In the genomic region with DNA sequence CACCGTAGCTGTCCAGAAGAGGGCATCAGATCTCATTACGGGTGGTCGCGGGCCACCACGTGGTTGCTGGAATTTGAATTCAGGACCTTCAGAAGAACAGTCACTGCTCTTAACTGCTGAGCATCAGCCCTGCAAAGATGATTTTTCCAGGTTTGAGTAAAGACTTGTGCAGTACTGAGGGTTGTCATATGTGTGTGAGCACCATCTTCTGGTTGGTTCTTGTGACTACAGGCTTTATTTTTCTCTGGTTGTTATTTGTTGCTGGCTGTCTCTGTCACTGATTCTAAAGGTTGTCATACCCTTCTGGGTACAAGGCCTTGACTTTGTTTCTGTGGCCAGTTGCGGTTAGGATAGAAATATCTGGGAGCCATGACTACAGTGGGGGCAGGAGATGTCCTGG, we compare ENCODE assay signal across 9 mouse cellular contexts. TPM values are rescaled to one million over a fixed set of nuclear protein-coding genes. Genes with fewer than 3 reads are reported as not detected.
DNase-seq lines count a peak whose midpoint lies in the region; ATAC-seq and TF ChIP-seq lines count a peak whose summit lies in the region.
"Had no signal": no experiment of that assay in that cellular context is flagged by ENCODE, and none has a peak within 500 bp of the region (broad histone marks: within the 10 kb centered on the region; RNA-seq: fewer than 3 reads in every experiment).

No protein-coding gene starts in this region.

- no peak overlapping the region for H3K27ac ChIP-seq in embryonic facial prominence, embryonic 11.5 days (replicated peaks; ENCODE audit: low read depth, low read length)
- no peak overlapping the region for H3K27ac ChIP-seq in embryonic facial prominence, embryonic 10.5 days (replicated peaks)
- no peak overlapping the region for H3K27ac ChIP-seq in lung, embryonic 14.5 days (ENCODE audit: low read depth)
- H3K27ac ChIP-seq in embryonic facial prominence, embryonic 12.5 days, result no peak overlapping the region
- no peak overlapping the region for H3K27ac ChIP-seq in midbrain, postnatal 0 days (ENCODE audit: low read depth, low read length)

- H3K36me3 ChIP-seq in embryonic facial prominence, embryonic 11.5 days (replicated peaks; ENCODE audit: control insufficient read depth, insufficient read depth, low read depth, low read length), result no peaks in the 10 kb centered on the region
- no peaks in the 10 kb centered on the region for H3K36me3 ChIP-seq in embryonic facial prominence, embryonic 10.5 days (replicated peaks)
- H3K36me3 ChIP-seq in lung, embryonic 14.5 days (ENCODE audit: insufficient read depth), result no peaks in the 10 kb centered on the region
- H3K36me3 ChIP-seq in embryonic facial prominence, embryonic 12.5 days, result no peaks in the 10 kb centered on the region
- no peaks in the 10 kb centered on the region for H3K36me3 ChIP-seq in midbrain, postnatal 0 days (ENCODE audit: insufficient read depth, low read length)

- WGBS in embryonic facial prominence, embryonic 11.5 days, result 50% methylated on average over 6 of the region's 6 CpGs
- 50% methylated on average over 6 of the region's 6 CpGs for WGBS in embryonic facial prominence, embryonic 10.5 days
- 37% methylated on average over 6 of the region's 6 CpGs for WGBS in lung, embryonic 14.5 days
- WGBS in embryonic facial prominence, embryonic 12.5 days, result 48% methylated on average over 6 of the region's 6 CpGs
- WGBS in midbrain, postnatal 0 days, result 53% methylated on average over 6 of the region's 6 CpGs

- TF ChIP-seq CTCF in lung, embryonic 14.5 days (IDR thresholded peaks at IDR 0.05; ENCODE audit: low read depth), result peak; percentile 45
- peak; percentile 73 for TF ChIP-seq CTCF in midbrain, postnatal 0 days (IDR thresholded peaks at IDR 0.05)

- no peaks in the 10 kb centered on the region for H3K27me3 ChIP-seq in embryonic facial prominence, embryonic 11.5 days (ENCODE audit: control insufficient read depth, insufficient read depth, low read length)
- no peaks in the 10 kb centered on the region for H3K27me3 ChIP-seq in embryonic facial prominence, embryonic 10.5 days (replicated peaks; ENCODE audit: low read depth, poor library complexity, severe bottlenecking)
- H3K27me3 ChIP-seq in lung, embryonic 14.5 days (ENCODE audit: insufficient read depth, low read length), result no peaks in the 10 kb centered on the region
- no peaks in the 10 kb centered on the region for H3K27me3 ChIP-seq in embryonic facial prominence, embryonic 12.5 days
- no peaks in the 10 kb centered on the region for H3K27me3 ChIP-seq in midbrain, postnatal 0 days (ENCODE audit: insufficient read depth, low read length)

- no peaks in the 10 kb centered on the region for H3K9me3 ChIP-seq in embryonic facial prominence, embryonic 11.5 days (replicated peaks; ENCODE audit: control insufficient read depth, low read length)
- no peaks in the 10 kb centered on the region for H3K9me3 ChIP-seq in embryonic facial prominence, embryonic 10.5 days
- no peaks in the 10 kb centered on the region for H3K9me3 ChIP-seq in lung, embryonic 14.5 days (ENCODE audit: low read depth, low read length)
- no peaks in the 10 kb centered on the region for H3K9me3 ChIP-seq in embryonic facial prominence, embryonic 12.5 days
- no peaks in the 10 kb centered on the region for H3K9me3 ChIP-seq in midbrain, postnatal 0 days (ENCODE audit: low read length)

- H3K9ac ChIP-seq in embryonic facial prominence, embryonic 11.5 days (replicated peaks; ENCODE audit: low read length), result no peak overlapping the region
- H3K9ac ChIP-seq in lung, embryonic 14.5 days, result no peak overlapping the region
- H3K9ac ChIP-seq in embryonic facial prominence, embryonic 12.5 days, result no peak overlapping the region
- no peak overlapping the region for H3K9ac ChIP-seq in midbrain, postnatal 0 days (replicated peaks; ENCODE audit: low read length, poor library complexity, severe bottlenecking)

- 0 out of 2 replicates have a peak, but pooled peaks have one; percentile 34 for ATAC-seq in embryonic facial prominence, embryonic 11.5 days (replicated peaks; ENCODE audit: insufficient number of reproducible peaks, low FRiP score, low TSS enrichment, low read depth)
- ATAC-seq in lung, embryonic 14.5 days (ENCODE audit: insufficient read depth), result no peak
- 0 out of 2 replicates have a peak, but pooled peaks have one; percentile 35 for ATAC-seq in embryonic facial prominence, embryonic 12.5 days (ENCODE audit: insufficient number of reproducible peaks, insufficient read depth, low FRiP score, low TSS enrichment)
- ATAC-seq in midbrain, postnatal 0 days (ENCODE audit: low FRiP score), result peak; percentile 65; the same call in 1 of the 2 replicates
- ATAC-seq in granulocyte monocyte progenitor cell, adult 5-6 weeks (replicated peaks; ENCODE audit: poor library complexity, severe bottlenecking), result no peak

- no peak overlapping the region for H3K4me3 ChIP-seq in embryonic facial prominence, embryonic 11.5 days (ENCODE audit: low read depth, low read length)
- no peak overlapping the region for H3K4me3 ChIP-seq in embryonic facial prominence, embryonic 10.5 days
- no peak overlapping the region for H3K4me3 ChIP-seq in lung, embryonic 14.5 days (ENCODE audit: low read depth, low read length)
- no peak overlapping the region for H3K4me3 ChIP-seq in embryonic facial prominence, embryonic 12.5 days
- H3K4me3 ChIP-seq in midbrain, postnatal 0 days (ENCODE audit: low read depth, low read length), result no peak overlapping the region

- no peak overlapping the region for H3K4me2 ChIP-seq in embryonic facial prominence, embryonic 11.5 days (ENCODE audit: low read depth, low read length)
- no peak overlapping the region for H3K4me2 ChIP-seq in lung, embryonic 14.5 days
- no peak overlapping the region for H3K4me2 ChIP-seq in embryonic facial prominence, embryonic 12.5 days (replicated peaks)
- no peak overlapping the region for H3K4me2 ChIP-seq in midbrain, postnatal 0 days (ENCODE audit: low read depth, low read length, poor library complexity, severe bottlenecking)

- H3K4me1 ChIP-seq in embryonic facial prominence, embryonic 11.5 days (ENCODE audit: control insufficient read depth, insufficient read depth, low read length), result no peaks in the 10 kb centered on the region
- H3K4me1 ChIP-seq in embryonic facial prominence, embryonic 10.5 days, result no peaks in the 10 kb centered on the region
- H3K4me1 ChIP-seq in lung, embryonic 14.5 days (ENCODE audit: insufficient read depth), result no peaks in the 10 kb centered on the region
- H3K4me1 ChIP-seq in embryonic facial prominence, embryonic 12.5 days, result no peaks in the 10 kb centered on the region
- H3K4me1 ChIP-seq in midbrain, postnatal 0 days (ENCODE audit: insufficient read depth, low read length), result no peaks in the 10 kb centered on the region

- DNase-seq in embryonic facial prominence, embryonic 11.5 days (ENCODE audit: low spot score), result peak; percentile 53
- no peak for DNase-seq in embryonic facial prominence, embryonic 10.5 days (ENCODE audit: low spot score)
- DNase-seq in lung, embryonic 14.5 days, result peak; percentile 40
- DNase-seq in lung, postnatal 4 days, result no peak
- peak; percentile 66 for DNase-seq in midbrain, postnatal 0 days (ENCODE audit: low spot score)
- no peak for DNase-seq in cerebellum, adult 8-10 months

RNA-seq across cellular contexts. Expression of a gene that starts 3.2 kb away (rescaled TPM):
- polyA plus RNA-seq in embryonic facial prominence, embryonic 11.5 days (2014; fragmentation: Nextera tagmentation; extraction: Ambion mirVana), result not detected in 2 replicates
- polyA plus RNA-seq in embryonic facial prominence, embryonic 10.5 days (2016; fragmentation: Nextera tagmentation; extraction: Ambion mirVana), result not detected in 2 replicates
- not detected in 2 replicates for polyA plus RNA-seq in lung, embryonic 14.5 days (2014; fragmentation: Nextera tagmentation; extraction: Ambion mirVana)
- not detected in 2 replicates for polyA plus RNA-seq in embryonic facial prominence, embryonic 12.5 days (2016; fragmentation: Nextera tagmentation; extraction: Ambion mirVana)
- not detected in 2 replicates for total RNA-seq in midbrain, postnatal 0 days (2014; rRNA removed)
- not detected in 2 replicates for polyA plus RNA-seq in midbrain, postnatal 0 days (2015; fragmentation: Nextera tagmentation; extraction: Ambion mirVana)
- total RNA-seq in granulocyte monocyte progenitor cell, adult 5-6 weeks (2014; fragmentation: Nextera tagmentation), result not detected in 2 replicates
- not detected in 2 replicates for total RNA-seq in granulocyte monocyte progenitor cell, adult 5-6 weeks (2017)
- total RNA-seq: layer of hippocampus, postnatal 10 days had no signal

RNA-seq across cellular contexts. Expression of a gene that starts 49.3 kb away (rescaled TPM):
- 9.6 and 13.3 TPM in 2 replicates for polyA plus RNA-seq in embryonic facial prominence, embryonic 11.5 days (2014; fragmentation: Nextera tagmentation; extraction: Ambion mirVana)
- polyA plus RNA-seq in embryonic facial prominence, embryonic 10.5 days (2016; fragmentation: Nextera tagmentation; extraction: Ambion mirVana), result 8.3 TPM in 2 replicates
- polyA plus RNA-seq in lung, embryonic 14.5 days (2014; fragmentation: Nextera tagmentation; extraction: Ambion mirVana), result 9.7 and 9.8 TPM in 2 replicates
- polyA plus RNA-seq in embryonic facial prominence, embryonic 12.5 days (2016; fragmentation: Nextera tagmentation; extraction: Ambion mirVana), result 11.7 and 12.3 TPM in 2 replicates
- total RNA-seq in midbrain, postnatal 0 days (2014; rRNA removed), result 28.7 and 32.7 TPM in 2 replicates
- polyA plus RNA-seq in midbrain, postnatal 0 days (2015; fragmentation: Nextera tagmentation; extraction: Ambion mirVana), result 72.9 and 73.0 TPM in 2 replicates
- 1.8 and 7.4 TPM in 2 replicates for total RNA-seq in granulocyte monocyte progenitor cell, adult 5-6 weeks (2014; fragmentation: Nextera tagmentation)
- total RNA-seq in granulocyte monocyte progenitor cell, adult 5-6 weeks (2017), result 4.5 and 5.5 TPM in 2 replicates

Comparison
In these comparisons a context has a peak if more than half of its experiments do, and no peak if none do; other contexts are left out.
1. DNase-seq: peak in embryonic facial prominence, embryonic 11.5 days (single experiment), lung, embryonic 14.5 days (single experiment) and midbrain, postnatal 0 days (single experiment); none in embryonic facial prominence, embryonic 10.5 days (single experiment), lung, postnatal 4 days (0 of 2) and cerebellum, adult 8-10 months (single experiment).
2. ATAC-seq: peak in embryonic facial prominence, embryonic 11.5 days (single experiment), embryonic facial prominence, embryonic 12.5 days (single experiment) and midbrain, postnatal 0 days (single experiment); none in lung, embryonic 14.5 days (single experiment) and granulocyte monocyte progenitor cell, adult 5-6 weeks (single experiment).